Mouse (Mus musculus) hindbrain, embryonic 13.5 days (tissue): ENCODE measurements around the gene Ang5. TPM values are rescaled to one million over a fixed set of nuclear protein-coding genes. Genes with fewer than 3 reads are reported as not detected.
"Not testable (repeated sequence)": the region's sequence is repeated elsewhere in the genome, so short reads cannot be mapped to it uniquely, and the experiment has no call there.

Experiments used
- ATAC-seq: fragments of 200-750 bp; cut with Nextera tagmentation; 2 replicates; pipeline ENCODE4 v1.8.0; 2017; ENCODE audit warnings: moderate TSS enrichment; ENCODE audit not compliant: low FRiP score
- H3K27ac ChIP-seq: fragments of 300-500 bp; sonication (generic); 2 replicates; pipeline ENCODE4 v1.5.1; 2015; ENCODE audit warnings: inconsistent platforms, mild to moderate bottlenecking, moderate library complexity
- H3K27me3 ChIP-seq: fragments of 300-500 bp; sonication (generic); 2 replicates; pipeline ENCODE4 v1.6.1; 2015; ENCODE audit warnings: mild to moderate bottlenecking, inconsistent platforms
- H3K36me3 ChIP-seq: fragments of 300-500 bp; sonication (generic); 2 replicates; pipeline ENCODE4 v1.6.1; 2015; ENCODE audit warnings: mild to moderate bottlenecking, inconsistent platforms
- H3K4me1 ChIP-seq: fragments of 300-500 bp; sonication (generic); replicated peaks from 2 replicates; pipeline ENCODE4 v1.6.1; 2015; ENCODE audit warnings: inconsistent platforms
- H3K4me2 ChIP-seq: fragments of 300-500 bp; sonication (generic); 2 replicates; pipeline ENCODE4 v1.6.1; 2015; ENCODE audit warnings: inconsistent platforms, mild to moderate bottlenecking, moderate library complexity
- H3K4me3 ChIP-seq: fragments of 300-500 bp; sonication (generic); 2 replicates; pipeline ENCODE4 v1.5.1; 2015; ENCODE audit warnings: mild to moderate bottlenecking, inconsistent platforms
- H3K9ac ChIP-seq: fragments of 300-500 bp; sonication (generic); 2 replicates; pipeline ENCODE4 v1.6.1; 2015; ENCODE audit warnings: mild to moderate bottlenecking, inconsistent platforms
- H3K9me3 ChIP-seq: fragments of 300-500 bp; sonication (generic); 2 replicates; pipeline ENCODE4 v1.6.1; 2016; ENCODE audit warnings: inconsistent platforms
- WGBS: fragments of 180-500 bp; shearing (Covaris S2); methylation state at CpG from one replicate; pipeline ENCODE4 v1.1.7; 2015; 5-methylcytosine and 5-hydroxymethylcytosine counted together
- polyA plus RNA-seq: library from polyadenylated mRNA; unstranded; fragments of >200 nt; fragmentation: Nextera tagmentation; extraction: Ambion mirVana; gene quantifications from 2 replicates; pipeline ENCODE4 v1.2.1, GENCODE M21; 2015

Ang5 gene
- polyA plus RNA-seq, 1 experiment from 2014 or later = not detected

- not testable (repeated sequence) for H3K27me3 ChIP-seq, H3K9ac ChIP-seq, H3K4me1 ChIP-seq, H3K9me3 ChIP-seq, H3K4me3 ChIP-seq, H3K4me2 ChIP-seq, H3K36me3 ChIP-seq, ATAC-seq, H3K27ac ChIP-seq
- 85% methylated on average over 2 of the region's 2 CpGs for WGBS
Observed at GRCm38 (mm10) chr14:43998455-43999000, 41.7 kb downstream of the Ang5 start.

GRCm38 (mm10) chr14:44001600-44001999 lies 44.7 kb downstream of the Ang5 start:
- 90% methylated on average over 3 of the region's 3 CpGs for WGBS
- H3K27ac ChIP-seq = no peak overlapping the region
- no peaks in the 10 kb centered on the region for H3K27me3 ChIP-seq
- H3K4me3 ChIP-seq = no peak overlapping the region
- H3K9me3 ChIP-seq = no peaks in the 10 kb centered on the region
- no peaks in the 10 kb centered on the region for H3K4me1 ChIP-seq
- H3K36me3 ChIP-seq = no peaks in the 10 kb centered on the region
- no peak overlapping the region for H3K9ac ChIP-seq
- no peak overlapping the region for H3K4me2 ChIP-seq
- ATAC-seq = no peak

GRCm38 (mm10) chr14:44002169-44002568 lies 45.3 kb downstream of the Ang5 start, which contains the start of gene Ang6:
TSS of gene Ang6 (minus strand) at chr14:44002269.
- no peaks in the 10 kb centered on the region for H3K27me3 ChIP-seq
- no peaks in the 10 kb centered on the region for H3K36me3 ChIP-seq
- H3K9me3 ChIP-seq = no peaks in the 10 kb centered on the region
- no peak within 1 kb of the TSS for H3K9ac ChIP-seq
- WGBS = 78% methylated on average over 1 of the region's 1 CpGs
- no peak within 1 kb of the TSS for H3K27ac ChIP-seq
- no peak for ATAC-seq
- no peaks in the 10 kb centered on the region for H3K4me1 ChIP-seq
- no peak within 1 kb of the TSS for H3K4me3 ChIP-seq
- H3K4me2 ChIP-seq = no peak within 1 kb of the TSS

- WGBS = no CpG with 5 or more reads among the region's 1 CpGs
- H3K4me3 ChIP-seq, H3K27ac ChIP-seq, H3K4me2 ChIP-seq, H3K4me1 ChIP-seq, H3K9me3 ChIP-seq, ATAC-seq, H3K9ac ChIP-seq, H3K27me3 ChIP-seq, H3K36me3 ChIP-seq: not testable (repeated sequence)
Observed at GRCm38 (mm10) chr14:44008021-44008420, 51.2 kb downstream of the Ang5 start.

- not testable (repeated sequence) for H3K4me1 ChIP-seq, H3K27me3 ChIP-seq, ATAC-seq, H3K27ac ChIP-seq, H3K36me3 ChIP-seq, H3K9ac ChIP-seq, H3K9me3 ChIP-seq, H3K4me2 ChIP-seq, H3K4me3 ChIP-seq
- 62% methylated on average over 2 of the region's 2 CpGs for WGBS
Observed at GRCm38 (mm10) chr14:44009686-44010085, 52.8 kb downstream of the Ang5 start.

Other genes with a start within 250 kb of the Ang5 start
- not detected in 2 replicates for gene Gm16506, start 229.6 kb upstream of the Ang5 start, polyA plus RNA-seq
- gene Gm6526, start 209.2 kb upstream of the Ang5 start, polyA plus RNA-seq = not detected in 2 replicates
- not detected in 2 replicates for gene Gm8180, start 172.3 kb upstream of the Ang5 start, polyA plus RNA-seq
- gene Ear1, start 81.6 kb upstream of the Ang5 start, polyA plus RNA-seq = not detected in 2 replicates
- gene Ear10, start 33.5 kb upstream of the Ang5 start, polyA plus RNA-seq = not detected in 2 replicates
- gene Gm8113, start 31.7 kb upstream of the Ang5 start, polyA plus RNA-seq = 7.7 and 9.2 TPM in 2 replicates
- gene Ang6, start 45.2 kb downstream of the Ang5 start, polyA plus RNA-seq = not detected in 2 replicates
- not detected in 2 replicates for gene Ear2, start 145.6 kb downstream of the Ang5 start, polyA plus RNA-seq
- not detected in 2 replicates for gene Gm3327, start 166.8 kb downstream of the Ang5 start, polyA plus RNA-seq
- not detected in 2 replicates for gene Gm8212, start 240.6 kb downstream of the Ang5 start, polyA plus RNA-seq